Mouse (Mus musculus) cerebellum, adult 8-10 months (tissue): ENCODE data around the gene Ankfn1.

Experiments
- DNase-seq: peaks from one replicate; pipeline ENCODE4 v3.0.0; 2022

Gene Ankfn1

GRCm38 (mm10) chr11:89777431-89777830, at the start of gene Ankfn1:
TSS of gene Ankfn1 (minus strand) at chr11:89777653.
- no peak for DNase-seq

- no peak for DNase-seq
Observed at GRCm38 (mm10) chr11:89823661-89824446, 46.4 kb upstream of the Ankfn1 start.

GRCm38 (mm10) chr11:89818594-89818993, 41.1 kb upstream of the Ankfn1 start:
- no peak for DNase-seq

- DNase-seq, result no peak
Observed at GRCm38 (mm10) chr11:89811403-89811802, 34.0 kb upstream of the Ankfn1 start.

GRCm38 (mm10) chr11:89807998-89808397, 30.5 kb upstream of the Ankfn1 start:
- no peak for DNase-seq

- no peak for DNase-seq
Observed at GRCm38 (mm10) chr11:89804822-89805221, 27.4 kb upstream of the Ankfn1 start.

GRCm38 (mm10) chr11:89803974-89804373, 26.5 kb upstream of the Ankfn1 start:
- no peak for DNase-seq

GRCm38 (mm10) chr11:89792709-89793108, 15.3 kb upstream of the Ankfn1 start:
- DNase-seq, result no peak

- DNase-seq, result no peak
Observed at GRCm38 (mm10) chr11:89776070-89776469, 1.4 kb downstream of the Ankfn1 start.

GRCm38 (mm10) chr11:89774913-89775312, 2.5 kb downstream of the Ankfn1 start:
- no peak for DNase-seq

- DNase-seq, result no peak
Observed at GRCm38 (mm10) chr11:89772941-89773340, 4.5 kb downstream of the Ankfn1 start.

GRCm38 (mm10) chr11:89765770-89766148, 11.7 kb downstream of the Ankfn1 start:
- no peak for DNase-seq

GRCm38 (mm10) chr11:89765014-89765769, 12.3 kb downstream of the Ankfn1 start:
- no peak for DNase-seq

- no peak for DNase-seq
Observed at GRCm38 (mm10) chr11:89733973-89734693, 43.3 kb downstream of the Ankfn1 start.

- DNase-seq, result no peak
Observed at GRCm38 (mm10) chr11:89733526-89733925, 43.9 kb downstream of the Ankfn1 start.

GRCm38 (mm10) chr11:89720847-89721246, 56.6 kb downstream of the Ankfn1 start:
- DNase-seq, result peak; percentile 44

- no peak for DNase-seq
Observed at GRCm38 (mm10) chr11:89718491-89718982, 58.9 kb downstream of the Ankfn1 start.

- no peak for DNase-seq
Observed at GRCm38 (mm10) chr11:89716351-89716750, 61.1 kb downstream of the Ankfn1 start.

- DNase-seq, result no peak
Observed at GRCm38 (mm10) chr11:89708526-89708925, 68.9 kb downstream of the Ankfn1 start.

- DNase-seq, result no peak
Observed at GRCm38 (mm10) chr11:89696431-89697403, 80.7 kb downstream of the Ankfn1 start.

- no peak for DNase-seq
Observed at GRCm38 (mm10) chr11:89693686-89694085, 83.8 kb downstream of the Ankfn1 start.

- no peak for DNase-seq
Observed at GRCm38 (mm10) chr11:89676922-89677321, 100.5 kb downstream of the Ankfn1 start.
